In the genomic region with DNA sequence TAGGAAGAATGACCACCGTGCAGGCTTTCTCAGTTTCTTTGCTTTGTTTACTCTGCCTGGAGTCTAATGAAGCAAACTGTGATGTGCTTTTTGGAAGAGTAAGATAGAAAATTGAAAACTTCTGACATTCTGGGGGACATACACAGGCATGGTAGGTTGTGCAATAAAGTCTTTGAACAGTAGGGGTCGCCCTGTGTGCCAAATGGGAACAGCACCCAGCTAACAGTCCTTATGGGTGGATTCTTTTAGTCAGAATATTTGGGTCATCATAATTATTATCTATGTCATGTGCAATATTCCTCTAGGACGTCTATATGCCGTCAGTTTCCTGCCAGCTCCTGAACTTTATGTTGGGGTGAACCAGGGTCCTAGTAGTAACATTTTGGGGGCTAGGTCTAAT, we compare ENCODE assay signal across 13 mouse cellular contexts. TPM values are rescaled to one million over a fixed set of nuclear protein-coding genes. Genes with fewer than 3 reads are reported as not detected.
DNase-seq lines count a peak whose midpoint lies in the region; ATAC-seq and TF ChIP-seq lines count a peak whose summit lies in the region.
"Not testable (repeated sequence)": the region's sequence is repeated elsewhere in the genome, so short reads cannot be mapped to it uniquely, and the experiment has no call there.
"Had no signal": no experiment of that assay in that cellular context is flagged by ENCODE, and none has a peak within 500 bp of the region (broad histone marks: within the 10 kb centered on the region; RNA-seq: fewer than 3 reads in every experiment).

No protein-coding gene starts in this region.

- H3K27ac ChIP-seq in forebrain, embryonic 16.5 days (ENCODE audit: low read length); left cerebral cortex, adult 2 months: not testable (repeated sequence)

- H3K27me3 ChIP-seq in forebrain, embryonic 16.5 days (replicated peaks; ENCODE audit: control insufficient read depth, insufficient read depth, low read length) = not testable (repeated sequence)

- not testable (repeated sequence) for H3K4me1 ChIP-seq in forebrain, embryonic 16.5 days (replicated peaks; ENCODE audit: control insufficient read depth, insufficient read depth, low read length)

- not testable (repeated sequence) for H3K4me3 ChIP-seq in forebrain, embryonic 16.5 days (replicated peaks; ENCODE audit: low read length); left cerebral cortex, adult 2 months

- H3K36me3 ChIP-seq in forebrain, embryonic 16.5 days (ENCODE audit: control insufficient read depth, insufficient read depth) = not testable (repeated sequence)

- ATAC-seq in forebrain, embryonic 16.5 days = 0 out of 2 replicates have a peak, but pooled peaks have one; percentile 43
- peak; percentile 47 for ATAC-seq in megakaryocyte, adult 5-6 weeks (ENCODE audit: poor library complexity, severe bottlenecking)

- intact Hi-C loops in left cerebral cortex, adult 2 months (cut with DNase I) = not testable (repeated sequence)

- TF ChIP-seq CTCF in left cerebral cortex, adult 2 months (IDR thresholded peaks at IDR 0.05) = peak; percentile 41

- H3K9ac ChIP-seq in forebrain, embryonic 16.5 days (replicated peaks; ENCODE audit: low read depth, low read length) = not testable (repeated sequence)

- WGBS in forebrain, embryonic 16.5 days = 0% methylated on average over 1 of the region's 4 CpGs

- H3K4me2 ChIP-seq in forebrain, embryonic 16.5 days (ENCODE audit: low read length) = not testable (repeated sequence)

- H3K9me3 ChIP-seq in forebrain, embryonic 16.5 days (ENCODE audit: control insufficient read depth, low read length) = not testable (repeated sequence)

- peak; percentile 60 for DNase-seq in adrenal gland, postnatal 25 days
- DNase-seq in heart, adult 8-10 months (ENCODE audit: low spot score) = peak; percentile 40
- DNase-seq in kidney, postnatal 10 days = peak; percentile 76
- peak; percentile 60 to 68 for DNase-seq in left cerebral cortex, adult 2 months (ENCODE audit: extremely low spot score in 1 of 2, low spot score in 2 of 2)
- DNase-seq in right cerebral cortex, postnatal 4 days = peak; percentile 66
- DNase-seq in urinary bladder, postnatal 25 days (ENCODE audit: low spot score) = peak; percentile 55

RNA-seq across cellular contexts. Expression of gene Gm1604a, which starts 54.2 kb away (rescaled TPM):
- total RNA-seq in adrenal gland, postnatal 25 days (2021) = not detected in 2 replicates
- polyA plus RNA-seq in forebrain, embryonic 16.5 days (2015; fragmentation: Nextera tagmentation; extraction: Ambion mirVana) = 0.77 TPM in 1 of 2 replicates, not detected in the other
- total RNA-seq in heart, adult 8-10 months (2022) = not detected
- total RNA-seq in left cerebral cortex, adult 2 months (2021) = 1 to 10 TPM; 1.8 to 1.9 TPM
- total RNA-seq in megakaryocyte, adult 5-6 weeks (2015) = 0.75 and 0.91 TPM in 2 replicates
- total RNA-seq in megakaryocyte, adult 5-6 weeks (2017) = 0.44 and 1.9 TPM in 2 replicates
- total RNA-seq: ES-E14; heart, postnatal 25 days had no signal
- polyA plus RNA-seq: embryonic facial prominence, embryonic 10.5 days; kidney, embryonic 16.5 days; urinary bladder, adult 2 months had no signal
